Mouse (Mus musculus): Measurements from ENCODE around the gene Arhgef39. TPM values are rescaled to one million over a fixed set of nuclear protein-coding genes. Genes with fewer than 3 reads are reported as not detected.

Gene Arhgef39
- polyA plus RNA-seq (2015; fragmentation: Nextera tagmentation; extraction: Ambion mirVana) = 45.0 and 46.1 TPM in 2 replicates

- Histone ChIP-seq H3K4me1 (ENCODE audit: control insufficient read depth, insufficient read depth, low read length) (peaks cover 19% of the 10 kb centered on the region; the same call in 1 of the 2 replicates), H3K27me3 (ENCODE audit: control insufficient read depth, insufficient read depth, low read length) (no peaks in the 10 kb centered on the region), H3K9me3 (replicated peaks; ENCODE audit: control insufficient read depth, low read length) (no peaks in the 10 kb centered on the region), H3K9ac (ENCODE audit: low read length) (peak within 1 kb of the TSS; percentile 78), H3K4me2 (ENCODE audit: low read depth, low read length) (peak within 1 kb of the TSS; percentile 88), H3K36me3 (ENCODE audit: control insufficient read depth, insufficient read depth, low read length) (0 out of 2 replicates have a peak, but pooled peaks cover 4% of the 10 kb centered on the region), H3K4me3 (replicated peaks; ENCODE audit: low read length) (peak within 1 kb of the TSS; percentile 69), H3K27ac (ENCODE audit: low read length) (peak within 1 kb of the TSS; percentile 68)
- peak; percentile 86 for ATAC-seq (ENCODE audit: insufficient read depth, low FRiP score)
- WGBS = 7% methylated on average over 50 of the region's 50 CpGs
These were observed at the start of gene Arhgef39 for GRCm38 (mm10) chr4:43499407-43500333. Arhgef39 (minus strand) TSS chr4:43499695.

DNA sequence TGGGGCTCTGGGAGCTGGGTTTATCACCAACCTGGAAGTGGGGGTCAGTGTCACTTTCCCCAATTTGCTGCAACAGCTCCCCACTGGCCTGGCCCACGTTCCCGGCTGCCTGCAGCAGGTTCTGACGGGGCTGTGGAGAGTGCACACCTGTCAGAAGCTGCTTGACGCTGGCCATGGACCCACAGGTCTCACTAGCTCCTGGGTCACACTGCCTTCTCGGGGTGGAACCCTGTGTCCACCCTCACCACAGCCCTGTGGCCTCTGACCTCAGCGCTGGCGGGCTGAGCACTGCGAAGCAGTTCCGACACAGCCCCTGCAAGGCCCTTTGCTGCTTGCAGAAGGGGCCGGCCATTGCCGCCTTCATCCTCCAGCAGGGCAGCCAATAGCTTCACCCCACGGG lies 49.6 kb upstream of the Arhgef39 start:
- no peak overlapping the region for H3K27ac ChIP-seq (ENCODE audit: low read length)
- no peak overlapping the region for H3K9ac ChIP-seq (ENCODE audit: low read length)
- H3K9me3 ChIP-seq (replicated peaks; ENCODE audit: control insufficient read depth, low read length) = no peaks in the 10 kb centered on the region
- H3K4me3 ChIP-seq (replicated peaks; ENCODE audit: low read length) = no peak overlapping the region
- no peaks in the 10 kb centered on the region for H3K27me3 ChIP-seq (ENCODE audit: control insufficient read depth, insufficient read depth, low read length)
- 93% methylated on average over 12 of the region's 12 CpGs for WGBS
- H3K4me1 ChIP-seq (ENCODE audit: control insufficient read depth, insufficient read depth, low read length) = no peaks in the 10 kb centered on the region
- H3K4me2 ChIP-seq (ENCODE audit: low read depth, low read length) = no peak overlapping the region
- H3K36me3 ChIP-seq (ENCODE audit: control insufficient read depth, insufficient read depth, low read length) = peaks cover 72% of the 10 kb centered on the region
- no peak for ATAC-seq (ENCODE audit: insufficient read depth, low FRiP score)

GRCm38 (mm10) chr4:43547160-43547559 lies 47.7 kb upstream of the Arhgef39 start:
- H3K4me3 ChIP-seq (replicated peaks; ENCODE audit: low read length) = no peak overlapping the region
- ATAC-seq (ENCODE audit: insufficient read depth, low FRiP score) = no peak
- H3K27ac ChIP-seq (ENCODE audit: low read length) = no peak overlapping the region
- no peak overlapping the region for H3K4me2 ChIP-seq (ENCODE audit: low read depth, low read length)
- H3K27me3 ChIP-seq (ENCODE audit: control insufficient read depth, insufficient read depth, low read length) = no peaks in the 10 kb centered on the region
- no peak overlapping the region for H3K9ac ChIP-seq (ENCODE audit: low read length)
- H3K4me1 ChIP-seq (ENCODE audit: control insufficient read depth, insufficient read depth, low read length) = no peaks in the 10 kb centered on the region
- H3K36me3 ChIP-seq (ENCODE audit: control insufficient read depth, insufficient read depth, low read length) = peaks cover 71% of the 10 kb centered on the region
- 91% methylated on average over 8 of the region's 8 CpGs for WGBS
- H3K9me3 ChIP-seq (replicated peaks; ENCODE audit: control insufficient read depth, low read length) = no peaks in the 10 kb centered on the region

DNA sequence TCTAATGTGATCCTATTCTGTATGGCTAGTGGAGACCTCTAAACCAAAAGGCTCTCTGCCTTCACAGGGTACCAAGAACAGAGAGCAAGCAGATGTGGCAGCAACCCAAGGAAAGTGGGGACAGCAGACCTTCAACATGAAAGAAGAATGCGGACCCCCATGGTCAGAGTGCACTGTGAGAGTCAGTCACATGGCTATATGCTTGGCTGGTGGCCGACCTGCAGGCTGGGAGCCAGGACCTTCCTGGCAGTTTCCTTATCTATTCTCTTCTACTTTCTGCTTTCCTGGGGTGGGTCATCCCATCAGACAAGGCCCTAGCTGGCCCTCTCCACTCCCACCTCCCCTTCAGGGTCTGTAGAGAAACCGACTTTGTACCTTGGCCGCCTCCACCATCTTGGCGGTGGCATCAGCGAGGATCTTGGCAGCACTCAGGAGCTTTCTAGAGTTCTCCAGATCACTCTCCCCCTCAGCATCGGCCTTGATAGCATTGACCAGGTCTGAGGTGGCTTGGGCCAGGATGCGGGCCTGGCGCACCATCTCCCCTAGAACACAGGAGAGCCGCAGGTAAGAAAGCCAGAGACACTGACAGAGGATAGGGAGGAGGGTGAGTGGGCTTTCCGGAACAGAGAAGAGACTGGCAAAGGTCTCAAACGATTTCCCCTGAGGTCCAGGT lies 47.0 kb upstream of the Arhgef39 start:
- Histone ChIP-seq H3K4me2 (ENCODE audit: low read depth, low read length) (no peak overlapping the region), H3K9ac (ENCODE audit: low read length) (no peak overlapping the region), H3K36me3 (ENCODE audit: control insufficient read depth, insufficient read depth, low read length) (peaks cover 68% of the 10 kb centered on the region), H3K27ac (ENCODE audit: low read length) (no peak overlapping the region), H3K4me1 (ENCODE audit: control insufficient read depth, insufficient read depth, low read length) (no peaks in the 10 kb centered on the region), H3K9me3 (replicated peaks; ENCODE audit: control insufficient read depth, low read length) (no peaks in the 10 kb centered on the region), H3K27me3 (ENCODE audit: control insufficient read depth, insufficient read depth, low read length) (no peaks in the 10 kb centered on the region), H3K4me3 (replicated peaks; ENCODE audit: low read length) (no peak overlapping the region)
- no peak for ATAC-seq (ENCODE audit: insufficient read depth, low FRiP score)
- WGBS = 91% methylated on average over 12 of the region's 12 CpGs

DNA sequence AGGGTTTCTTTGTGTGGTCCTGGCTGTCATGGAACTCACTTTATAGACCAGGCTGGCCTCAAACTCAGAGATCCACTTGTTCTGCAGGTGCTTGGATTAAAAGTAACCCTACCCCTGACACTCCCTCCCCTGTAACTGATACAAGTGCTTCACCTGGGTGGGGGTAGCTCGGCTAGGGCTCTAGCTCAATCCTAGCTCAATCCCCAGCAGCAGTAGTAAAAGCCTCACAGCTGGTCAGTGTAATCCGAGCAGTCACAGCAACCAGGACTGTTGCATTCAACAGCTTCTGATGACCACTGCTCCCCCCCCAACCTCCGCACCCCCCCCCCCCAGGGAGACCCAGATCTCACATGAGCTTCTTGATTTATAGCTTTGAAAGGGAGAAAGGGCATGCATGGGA lies 42.5 kb upstream of the Arhgef39 start:
- Histone ChIP-seq H3K4me2 (ENCODE audit: low read depth, low read length) (no peak overlapping the region), H3K4me1 (ENCODE audit: control insufficient read depth, insufficient read depth, low read length) (no peaks in the 10 kb centered on the region), H3K36me3 (ENCODE audit: control insufficient read depth, insufficient read depth, low read length) (peaks cover 68% of the 10 kb centered on the region), H3K4me3 (replicated peaks; ENCODE audit: low read length) (no peak overlapping the region), H3K27ac (ENCODE audit: low read length) (no peak overlapping the region), H3K27me3 (ENCODE audit: control insufficient read depth, insufficient read depth, low read length) (no peaks in the 10 kb centered on the region), H3K9me3 (replicated peaks; ENCODE audit: control insufficient read depth, low read length) (no peaks in the 10 kb centered on the region), H3K9ac (ENCODE audit: low read length) (no peak overlapping the region)
- 71% methylated on average over 3 of the region's 3 CpGs for WGBS
- ATAC-seq (ENCODE audit: insufficient read depth, low FRiP score) = no peak

- no peaks in the 10 kb centered on the region for H3K27me3 ChIP-seq (ENCODE audit: control insufficient read depth, insufficient read depth, low read length)
These were observed 36.5 kb upstream of the Arhgef39 start for GRCm38 (mm10) chr4:43536031-43536430.

DNA sequence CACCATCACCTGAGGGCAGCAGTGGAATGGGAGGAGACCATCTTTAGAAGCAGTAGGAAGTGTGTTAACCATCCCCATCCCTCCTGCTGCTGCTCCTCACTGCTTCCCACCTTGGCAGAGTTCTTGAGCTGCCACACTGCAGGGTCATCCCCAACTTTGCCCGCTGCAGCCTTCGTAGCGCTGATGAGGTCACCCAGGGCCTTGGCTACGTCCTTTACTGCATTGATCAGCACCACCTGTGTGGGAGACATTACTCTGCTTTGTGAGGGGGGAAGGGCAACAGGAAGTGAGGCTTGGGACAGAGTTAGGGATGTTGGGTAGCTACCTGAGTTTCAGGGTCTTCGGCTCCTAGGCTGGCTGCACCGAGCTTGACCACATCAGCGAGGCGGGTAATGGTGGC lies 36.1 kb upstream of the Arhgef39 start:
- 90% methylated on average over 8 of the region's 8 CpGs for WGBS
- Histone ChIP-seq H3K9ac (ENCODE audit: low read length) (no peak overlapping the region), H3K36me3 (ENCODE audit: control insufficient read depth, insufficient read depth, low read length) (peaks cover 73% of the 10 kb centered on the region), H3K27me3 (ENCODE audit: control insufficient read depth, insufficient read depth, low read length) (no peaks in the 10 kb centered on the region), H3K9me3 (replicated peaks; ENCODE audit: control insufficient read depth, low read length) (no peaks in the 10 kb centered on the region), H3K4me3 (replicated peaks; ENCODE audit: low read length) (no peak overlapping the region), H3K4me1 (ENCODE audit: control insufficient read depth, insufficient read depth, low read length) (peaks cover 4% of the 10 kb centered on the region; the same call in 1 of the 2 replicates), H3K4me2 (ENCODE audit: low read depth, low read length) (no peak overlapping the region), H3K27ac (ENCODE audit: low read length) (no peak overlapping the region)
- ATAC-seq (ENCODE audit: insufficient read depth, low FRiP score) = no peak

More at GRCm38 (mm10) chr4:43536031-43536430, 36.5 kb upstream of the Arhgef39 start:
- Histone ChIP-seq H3K4me2 (ENCODE audit: low read depth, low read length) (no peak overlapping the region), H3K4me3 (replicated peaks; ENCODE audit: low read length) (no peak overlapping the region), H3K4me1 (ENCODE audit: control insufficient read depth, insufficient read depth, low read length) (0 out of 2 replicates have a peak, but pooled peaks cover 2% of the 10 kb centered on the region), H3K36me3 (ENCODE audit: control insufficient read depth, insufficient read depth, low read length) (peaks cover 71% of the 10 kb centered on the region), H3K27ac (ENCODE audit: low read length) (no peak overlapping the region), H3K9ac (ENCODE audit: low read length) (no peak overlapping the region), H3K9me3 (replicated peaks; ENCODE audit: control insufficient read depth, low read length) (no peaks in the 10 kb centered on the region)
- 96% methylated on average over 9 of the region's 9 CpGs for WGBS
- ATAC-seq (ENCODE audit: insufficient read depth, low FRiP score) = no peak

- H3K4me1 ChIP-seq (ENCODE audit: control insufficient read depth, insufficient read depth, low read length) = peaks cover 10% of the 10 kb centered on the region
- no peak overlapping the region for H3K4me2 ChIP-seq (ENCODE audit: low read depth, low read length)
- WGBS = 86% methylated on average over 9 of the region's 9 CpGs
- H3K9me3 ChIP-seq (replicated peaks; ENCODE audit: control insufficient read depth, low read length) = no peaks in the 10 kb centered on the region
- H3K27ac ChIP-seq (ENCODE audit: low read length) = no peak overlapping the region
- no peak overlapping the region for H3K9ac ChIP-seq (ENCODE audit: low read length)
- no peak for ATAC-seq (ENCODE audit: insufficient read depth, low FRiP score)
- H3K27me3 ChIP-seq (ENCODE audit: control insufficient read depth, insufficient read depth, low read length) = no peaks in the 10 kb centered on the region
- peaks cover 56% of the 10 kb centered on the region for H3K36me3 ChIP-seq (ENCODE audit: control insufficient read depth, insufficient read depth, low read length)
- no peak overlapping the region for H3K4me3 ChIP-seq (replicated peaks; ENCODE audit: low read length)
These were observed 33.8 kb upstream of the Arhgef39 start for GRCm38 (mm10) chr4:43533270-43533669.

DNA sequence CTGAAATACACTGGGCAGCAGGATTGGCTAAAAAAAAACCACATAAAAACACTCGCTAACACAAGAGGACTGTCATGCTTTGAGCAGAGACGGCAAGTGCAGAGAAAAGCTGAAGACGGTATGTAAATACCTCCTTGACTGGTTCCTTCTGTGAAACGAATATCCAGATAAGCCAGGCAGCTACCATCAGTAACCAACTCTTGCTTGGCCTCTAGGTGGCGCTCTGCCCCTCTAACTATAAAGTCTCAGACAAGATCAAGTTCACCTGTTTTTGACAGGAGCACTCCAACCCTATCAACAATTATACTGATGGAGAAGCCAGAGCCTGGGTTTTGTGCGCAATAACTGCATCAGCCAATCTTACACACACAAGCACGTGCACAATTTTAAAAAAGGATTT lies 31.1 kb upstream of the Arhgef39 start:
- H3K4me3 ChIP-seq (replicated peaks; ENCODE audit: low read length) = no peak overlapping the region
- WGBS = 14% methylated on average over 7 of the region's 7 CpGs
- peaks cover 10% of the 10 kb centered on the region for H3K4me1 ChIP-seq (ENCODE audit: control insufficient read depth, insufficient read depth, low read length)
- ATAC-seq (ENCODE audit: insufficient read depth, low FRiP score) = no peak
- peak overlapping the region; percentile 23; the same call in 1 of the 2 replicates for H3K27ac ChIP-seq (ENCODE audit: low read length)
- peaks cover 33% of the 10 kb centered on the region for H3K36me3 ChIP-seq (ENCODE audit: control insufficient read depth, insufficient read depth, low read length)
- 0 out of 2 replicates have a peak, but pooled peaks cover 6% of the 10 kb centered on the region for H3K9me3 ChIP-seq (replicated peaks; ENCODE audit: control insufficient read depth, low read length)
- H3K4me2 ChIP-seq (ENCODE audit: low read depth, low read length) = no peak overlapping the region
- H3K27me3 ChIP-seq (ENCODE audit: control insufficient read depth, insufficient read depth, low read length) = no peaks in the 10 kb centered on the region
- no peak overlapping the region for H3K9ac ChIP-seq (ENCODE audit: low read length)

Data from stomach, embryonic 16.5 days (tissue).